Mouse (Mus musculus) cerebellum, postnatal 25 days (tissue): ENCODE results near the gene Igsf10.
"Not testable (repeated sequence)": the region's sequence is repeated elsewhere in the genome, so short reads cannot be mapped to it uniquely, and the experiment has no call there.

Experiments used
- DNase-seq, 2 experiments: peaks; one replicate each; pipeline ENCODE4 v3.0.0; 2021; ENCODE audit warnings: mixed read lengths in 2 of 2

The Igsf10 gene

DNA sequence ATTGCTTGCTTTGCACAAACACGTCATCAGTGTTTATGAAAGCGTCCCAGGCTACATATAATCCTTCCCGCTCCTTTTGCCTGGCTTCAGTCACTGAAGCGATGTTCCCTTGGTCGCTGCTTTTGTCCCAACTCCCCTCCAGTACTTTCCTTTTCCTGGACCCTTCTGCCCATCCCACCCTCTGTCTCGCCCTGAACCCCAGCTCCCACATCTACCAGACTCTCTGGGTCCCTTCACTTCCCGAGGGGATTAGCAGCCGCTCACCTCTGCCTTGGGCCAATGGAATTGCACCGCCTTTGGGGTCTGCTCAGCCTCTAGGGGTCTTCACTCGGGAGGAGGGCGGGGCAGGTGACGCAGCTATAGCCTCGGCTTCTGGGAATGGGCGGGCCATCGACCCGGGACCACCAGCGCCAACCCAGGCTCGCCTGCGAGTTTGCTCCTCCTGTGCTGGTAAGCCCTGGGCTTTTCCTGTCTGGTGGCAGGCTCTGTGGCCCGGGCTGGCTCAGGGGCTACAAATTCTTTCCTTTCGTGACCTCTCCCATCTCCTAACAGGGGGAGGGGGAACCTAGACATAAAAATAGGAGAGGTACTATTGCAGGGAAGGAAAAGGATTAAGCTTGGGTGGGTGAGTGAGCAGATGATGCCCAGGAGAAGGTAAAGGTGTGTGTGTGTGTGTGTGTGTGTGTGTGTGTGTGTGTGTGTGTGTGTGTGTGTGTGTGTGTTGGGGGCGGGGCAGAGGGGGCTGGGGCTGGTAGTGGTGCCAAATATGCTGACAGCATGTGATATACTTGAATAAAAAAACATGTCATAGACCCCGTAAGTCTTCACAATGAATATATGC lies at the start of gene Igsf10:
Gene Igsf10 (minus strand): TSS at position 330 of the 841 bp plus-strand sequence.
- peak; percentile 58 to 59 for DNase-seq

GRCm38 (mm10) chr3:59385553-59385952 lies 41.4 kb upstream of the Igsf10 start:
- DNase-seq: no peak

DNA sequence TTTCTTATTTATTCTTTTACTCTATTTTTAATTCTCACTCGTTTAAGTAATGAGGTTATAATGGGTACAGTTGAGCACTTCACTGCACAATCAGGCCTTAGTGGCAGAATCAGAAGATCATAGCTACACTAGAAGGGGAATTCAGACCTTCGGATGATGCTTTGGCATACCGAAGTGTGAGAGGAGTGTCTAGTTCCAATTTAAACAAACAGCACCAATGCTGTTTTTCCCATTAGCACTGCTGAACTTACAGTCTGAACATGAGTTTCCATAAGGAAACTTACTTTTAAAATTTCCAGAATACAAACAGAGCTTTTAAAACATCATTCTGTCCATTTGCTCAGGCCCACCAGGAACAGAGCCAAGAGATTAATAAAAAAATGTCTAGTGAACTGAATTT lies 40.8 kb upstream of the Igsf10 start:
- no peak for DNase-seq

DNA sequence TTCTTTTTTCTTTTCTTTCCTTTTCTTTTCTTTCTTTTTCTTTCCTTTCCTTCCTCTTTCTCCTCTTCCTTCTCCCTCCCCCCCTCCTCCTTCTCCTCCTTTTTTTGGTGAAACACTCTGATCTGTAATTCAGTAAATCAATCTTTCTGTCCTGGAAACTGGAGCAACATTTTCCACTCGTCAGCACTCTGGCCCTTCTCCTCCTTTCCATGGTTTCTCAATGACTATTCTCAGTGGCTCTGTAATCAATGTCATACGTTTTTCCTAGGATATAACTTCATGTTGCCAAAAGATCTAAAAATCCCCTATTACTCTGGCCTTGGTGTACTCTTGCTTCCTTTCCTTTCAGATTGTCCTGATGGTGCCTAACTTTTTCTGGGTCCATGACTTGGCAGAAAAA lies 40.1 kb upstream of the Igsf10 start:
- no peak for DNase-seq

- DNase-seq: not testable (repeated sequence)
Measured at GRCm38 (mm10) chr3:59378791-59379190, 34.6 kb upstream of the Igsf10 start.

GRCm38 (mm10) chr3:59361895-59362294 lies 17.7 kb upstream of the Igsf10 start:
- no peak for DNase-seq

GRCm38 (mm10) chr3:59360102-59360501 lies 15.9 kb upstream of the Igsf10 start:
- no peak for DNase-seq

- DNase-seq: no peak
Measured at GRCm38 (mm10) chr3:59354156-59354555, 10.0 kb upstream of the Igsf10 start.

DNA sequence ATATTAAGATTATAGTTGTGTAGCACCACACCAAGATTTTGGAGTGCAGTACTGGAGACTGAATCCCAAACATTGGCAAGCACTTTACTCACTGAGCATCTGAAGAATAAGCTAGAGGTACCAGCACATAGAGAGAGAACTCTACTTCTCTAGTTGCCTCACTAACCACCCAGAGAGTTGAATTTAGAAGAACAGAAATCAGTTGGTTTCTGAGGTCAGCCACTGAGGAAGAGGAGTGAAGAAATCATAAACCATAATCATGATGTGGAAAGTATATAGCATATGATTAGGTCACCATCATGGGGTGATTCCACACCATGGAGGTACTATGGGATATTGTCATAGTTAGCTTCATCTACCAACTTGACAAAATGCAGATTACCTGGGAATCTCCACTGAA lies 7.6 kb upstream of the Igsf10 start:
- DNase-seq: no peak

GRCm38 (mm10) chr3:59343026-59343425 lies 1.2 kb downstream of the Igsf10 start:
- peak; percentile 62 to 73 for DNase-seq

DNA sequence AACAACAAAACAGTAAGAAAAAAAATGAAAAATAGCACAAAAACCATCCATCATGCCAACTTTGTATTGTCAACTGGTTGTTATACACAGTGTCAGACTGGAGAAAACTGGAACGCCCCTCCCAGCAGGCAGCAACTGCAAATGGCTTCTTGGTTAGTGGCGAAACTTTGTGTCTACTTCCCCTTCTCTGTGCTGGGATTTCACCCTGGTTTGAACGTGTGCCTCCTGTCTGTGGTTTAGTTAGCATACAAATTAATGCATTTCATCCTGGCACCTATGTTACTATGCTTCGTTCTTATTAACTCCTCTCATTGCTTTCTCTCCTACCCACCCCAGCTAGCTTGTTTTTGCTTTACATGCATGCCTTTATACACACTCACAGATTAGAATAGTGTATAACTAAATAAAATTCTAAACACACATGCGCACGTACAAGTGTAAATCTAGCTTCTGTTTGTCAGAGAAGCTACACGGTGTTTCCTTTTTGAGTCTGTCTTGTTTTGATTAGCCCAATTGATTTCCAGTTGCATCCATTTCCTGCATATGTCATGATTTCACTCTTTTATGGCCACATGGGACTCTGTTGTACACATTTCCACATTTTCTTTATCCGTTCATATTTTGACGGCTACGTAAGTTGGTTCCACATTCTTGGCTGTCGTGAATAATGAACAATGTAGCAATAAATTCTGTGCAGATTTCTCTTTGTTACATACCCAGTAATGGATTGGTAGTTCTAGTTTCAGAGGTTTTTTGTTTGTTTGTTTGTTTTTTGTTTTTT lies 2.4 kb downstream of the Igsf10 start:
- no peak for DNase-seq

- DNase-seq: no peak
Measured at GRCm38 (mm10) chr3:59328526-59328925, 15.7 kb downstream of the Igsf10 start.

DNA sequence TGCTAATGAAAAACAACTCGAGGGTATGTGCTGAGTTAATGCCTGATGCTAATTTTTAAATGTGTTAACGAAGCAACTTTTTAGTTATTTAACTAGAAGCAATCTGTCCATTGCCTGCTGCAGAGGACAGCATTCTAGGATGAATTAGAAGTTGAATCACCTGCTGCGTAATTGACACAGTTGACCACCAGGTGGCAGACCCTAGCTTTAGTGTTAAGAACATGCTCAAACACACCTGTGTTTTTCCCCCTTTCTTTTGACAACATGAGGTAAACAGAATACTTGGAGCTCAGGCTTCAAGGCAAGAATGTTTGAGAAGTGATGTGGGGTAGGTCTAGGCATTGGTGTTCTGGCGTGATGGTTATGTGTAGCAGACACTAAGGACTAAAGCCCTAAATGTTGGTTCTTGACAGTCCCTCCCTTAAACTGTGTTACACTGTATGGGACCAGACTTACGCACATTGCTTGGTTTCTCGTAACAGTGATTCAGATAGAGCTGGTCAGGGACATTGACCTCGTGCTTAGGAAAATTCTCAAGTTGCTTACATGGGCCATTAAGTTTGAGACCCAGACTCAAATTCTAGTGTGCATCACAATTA lies 22.8 kb downstream of the Igsf10 start:
- DNase-seq: peak; percentile 75 to 87

- no peak for DNase-seq
Measured at GRCm38 (mm10) chr3:59316077-59316476, 28.1 kb downstream of the Igsf10 start.

DNA sequence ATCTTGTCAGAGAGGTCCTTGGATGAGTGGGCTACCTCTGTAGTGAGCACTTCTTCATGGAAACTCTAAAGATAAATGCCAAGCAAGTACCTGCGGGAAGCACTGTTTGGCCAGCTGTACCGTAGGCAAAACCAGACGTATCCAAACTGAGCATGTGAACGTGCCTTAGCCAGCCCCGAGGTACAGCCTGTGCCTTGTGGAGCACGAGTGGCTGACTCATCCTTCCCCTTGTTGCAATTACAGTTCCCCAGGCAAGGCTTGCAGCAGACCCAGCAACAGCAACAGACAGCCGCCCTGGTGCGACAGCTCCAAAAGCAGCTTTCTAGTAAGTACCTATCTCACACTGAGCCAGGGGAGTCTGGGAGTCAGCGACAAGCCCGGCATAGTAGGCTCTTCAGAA lies 31.6 kb downstream of the Igsf10 start:
- DNase-seq: no peak

GRCm38 (mm10) chr3:59305518-59305917 lies 38.7 kb downstream of the Igsf10 start:
- DNase-seq: no peak

DNA sequence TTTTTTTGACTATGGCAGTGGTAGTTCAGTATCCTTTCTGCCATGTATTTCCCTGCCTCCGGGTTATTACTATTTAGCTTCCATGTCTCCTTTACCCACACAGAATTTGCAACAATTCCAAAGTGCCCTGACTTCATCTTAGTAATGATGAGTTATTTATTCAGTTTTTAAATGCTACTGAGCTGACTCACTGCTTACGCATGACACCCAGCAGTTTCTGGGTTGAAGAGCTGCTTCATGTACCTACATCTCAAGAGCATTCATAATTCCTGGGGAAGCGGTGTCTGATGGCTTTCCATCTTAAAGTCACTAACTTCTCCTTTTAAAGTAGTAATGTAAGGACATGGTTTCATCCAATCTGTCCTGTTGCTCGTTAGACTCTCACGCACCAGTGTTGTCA lies 39.2 kb downstream of the Igsf10 start:
- DNase-seq: no peak

GRCm38 (mm10) chr3:59297653-59298052 lies 46.5 kb downstream of the Igsf10 start:
- DNase-seq: no peak

DNA sequence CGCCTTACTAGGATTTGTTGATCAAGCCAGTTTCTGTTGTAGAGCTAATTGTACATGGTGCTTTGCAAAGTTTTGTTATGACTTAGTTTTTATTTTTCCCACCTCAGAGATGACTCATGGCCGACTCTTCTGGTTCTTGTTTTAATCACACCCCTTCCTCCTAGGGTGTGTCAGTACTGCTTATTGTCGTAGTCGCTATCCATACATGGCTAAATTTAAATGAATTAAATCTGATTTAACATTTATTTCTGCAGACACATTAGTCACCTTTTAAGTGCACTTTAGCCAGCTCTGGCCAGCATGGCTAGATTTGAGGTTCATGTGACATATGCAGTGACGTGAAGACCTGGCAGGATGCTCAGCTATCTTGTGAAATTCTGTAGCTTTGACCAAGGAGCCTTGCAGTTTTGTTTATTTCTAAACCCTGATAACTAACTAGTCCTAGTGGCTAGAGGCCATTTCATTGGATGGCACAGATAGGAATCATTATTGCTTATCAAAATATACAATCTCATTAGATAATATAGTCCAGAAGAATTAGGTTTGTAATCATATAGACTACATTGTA lies 47.5 kb downstream of the Igsf10 start:
- DNase-seq: no peak

GRCm38 (mm10) chr3:59295699-59296562 lies 48.3 kb downstream of the Igsf10 start:
- no peak for DNase-seq

GRCm38 (mm10) chr3:59293437-59294199 lies 50.6 kb downstream of the Igsf10 start:
- no peak for DNase-seq
